In genomic region chr1:151499815-151500501, GRCm38 (mm10) we compare ENCODE assay signal across 8 mouse cellular contexts. TPM values are rescaled to one million over a fixed set of nuclear protein-coding genes. Genes with fewer than 3 reads are reported as not detected.
DNase-seq lines count a peak whose midpoint lies in the region; ATAC-seq and TF ChIP-seq lines count a peak whose summit lies in the region.

No protein-coding gene starts in this region.

- no peaks in the 10 kb centered on the region for H3K27me3 ChIP-seq in heart, embryonic 14.5 days (ENCODE audit: control insufficient read depth, insufficient read depth, low read length)
- no peaks in the 10 kb centered on the region for H3K27me3 ChIP-seq in liver, embryonic 16.5 days (ENCODE audit: control insufficient read depth, insufficient read depth, low read depth, low read length)
- H3K27me3 ChIP-seq in neural tube, embryonic 11.5 days (ENCODE audit: control insufficient read depth, insufficient read depth, low read length), result no peaks in the 10 kb centered on the region
- H3K27me3 ChIP-seq in testis, adult 2 months (ENCODE audit: control insufficient read depth, insufficient read depth, low read length), result no peaks in the 10 kb centered on the region

- peaks cover 8 to 31% of the 10 kb centered on the region in 2 experiments for H3K4me1 ChIP-seq in heart, embryonic 14.5 days (ENCODE audit: control insufficient read depth in 2 of 2, insufficient read depth in 2 of 2, low read length in 2 of 2)
- H3K4me1 ChIP-seq in liver, embryonic 16.5 days (ENCODE audit: control insufficient read depth, low read depth, low read length), result peaks cover 12% of the 10 kb centered on the region
- H3K4me1 ChIP-seq in neural tube, embryonic 11.5 days (ENCODE audit: control insufficient read depth, insufficient read depth, low read length), result peaks cover 2% of the 10 kb centered on the region; the same call in 1 of the 2 replicates
- peaks cover 5% of the 10 kb centered on the region for H3K4me1 ChIP-seq in testis, adult 2 months (ENCODE audit: control insufficient read depth, insufficient read depth, low read length)

- H3K4me3 ChIP-seq in heart, embryonic 14.5 days (ENCODE audit: control insufficient read depth in 1 of 2, insufficient read depth in 1 of 2, low read depth in 1 of 2, low read length in 2 of 2), result peak overlapping the region; percentile 82 to 95
- H3K4me3 ChIP-seq in liver, embryonic 16.5 days (ENCODE audit: low read depth, low read length), result peak overlapping the region; percentile 93
- peak overlapping the region; percentile 81 for H3K4me3 ChIP-seq in neural tube, embryonic 11.5 days (ENCODE audit: low read depth, low read length)
- H3K4me3 ChIP-seq in testis, adult 2 months (ENCODE audit: control insufficient read depth, low read depth, low read length), result peak overlapping the region; percentile 96

- no peaks in the 10 kb centered on the region for H3K36me3 ChIP-seq in heart, embryonic 14.5 days (ENCODE audit: control insufficient read depth, insufficient read depth, low read length)
- H3K36me3 ChIP-seq in liver, embryonic 16.5 days (ENCODE audit: control insufficient read depth, insufficient read depth), result no peaks in the 10 kb centered on the region
- no peaks in the 10 kb centered on the region for H3K36me3 ChIP-seq in neural tube, embryonic 11.5 days (ENCODE audit: control insufficient read depth, insufficient read depth, low read length)
- no peaks in the 10 kb centered on the region for H3K36me3 ChIP-seq in testis, adult 2 months (ENCODE audit: control insufficient read depth, insufficient read depth, low read length)

- peak overlapping the region; percentile 97 for H3K9ac ChIP-seq in heart, embryonic 14.5 days (ENCODE audit: low read length)
- H3K9ac ChIP-seq in liver, embryonic 16.5 days (ENCODE audit: low read depth, low read length), result peak overlapping the region; percentile 94
- peak overlapping the region; percentile 92 for H3K9ac ChIP-seq in neural tube, embryonic 11.5 days (ENCODE audit: low read length)

- TF ChIP-seq CTCF in testis, adult 2 months (IDR thresholded peaks at IDR 0.05; ENCODE audit: control insufficient read depth, insufficient read depth, insufficient replicate concordance, low read depth, low read length), result no peak

- peak; percentile 36 for ATAC-seq in erythroid progenitor cell, adult 5-6 weeks (replicated peaks; ENCODE audit: low FRiP score, poor library complexity, severe bottlenecking)
- peak; percentile 48 for ATAC-seq in heart, embryonic 14.5 days (ENCODE audit: insufficient number of reproducible peaks, insufficient read depth, low FRiP score, low read depth)
- peak; percentile 54 for ATAC-seq in liver, embryonic 16.5 days (ENCODE audit: low read depth)
- peak; percentile 53 for ATAC-seq in neural tube, embryonic 11.5 days (ENCODE audit: insufficient read depth, low FRiP score, low TSS enrichment)

- no peak for TF ChIP-seq POLR2A in testis, adult 2 months (IDR thresholded peaks at IDR 0.05; ENCODE audit: control insufficient read depth, low read depth, low read length)

- peak overlapping the region; percentile 60 for H3K4me2 ChIP-seq in heart, embryonic 14.5 days (ENCODE audit: low read length)
- peak overlapping the region; percentile 78 for H3K4me2 ChIP-seq in liver, embryonic 16.5 days (ENCODE audit: low read depth, low read length)
- peak overlapping the region; percentile 47 for H3K4me2 ChIP-seq in neural tube, embryonic 11.5 days (ENCODE audit: low read depth)

- H3K9me3 ChIP-seq in heart, embryonic 14.5 days (ENCODE audit: control insufficient read depth, low read length), result no peaks in the 10 kb centered on the region
- no peaks in the 10 kb centered on the region for H3K9me3 ChIP-seq in liver, embryonic 16.5 days (replicated peaks; ENCODE audit: control insufficient read depth, low read length)
- no peaks in the 10 kb centered on the region for H3K9me3 ChIP-seq in neural tube, embryonic 11.5 days (ENCODE audit: control insufficient read depth, low read length)

- DNase-seq in CD4-positive helper T cell, adult 2 months (ENCODE audit: low read depth, low spot score), result peak; percentile 65
- peak; percentile 28 for DNase-seq in brain, adult 2 months (ENCODE audit: low read depth, low spot score)
- peak; percentile 69 for DNase-seq in kidney, postnatal 14 days
- DNase-seq in neural tube, embryonic 11.5 days (ENCODE audit: low spot score), result peak; percentile 79

- under 1% methylated on average over 53 of the region's 59 CpGs for WGBS in heart, embryonic 14.5 days
- under 1% methylated on average over 56 of the region's 59 CpGs for WGBS in liver, embryonic 16.5 days (ENCODE audit: insufficient replicate concordance)
- WGBS in neural tube, embryonic 11.5 days, result under 1% methylated on average over 53 of the region's 59 CpGs

- peak overlapping the region; percentile 88 to 98 for H3K27ac ChIP-seq in heart, embryonic 14.5 days (replicated peaks in 1 of 2; ENCODE audit: control insufficient read depth in 1 of 2, insufficient read depth in 1 of 2, low read depth in 2 of 2, low read length in 2 of 2)
- H3K27ac ChIP-seq in liver, embryonic 16.5 days (ENCODE audit: low read length), result peak overlapping the region; percentile 91
- peak overlapping the region; percentile 95 for H3K27ac ChIP-seq in neural tube, embryonic 11.5 days (ENCODE audit: low read depth, low read length)
- peak overlapping the region; percentile 94 for H3K27ac ChIP-seq in testis, adult 2 months (ENCODE audit: control insufficient read depth, insufficient read depth, low read depth, low read length)

RNA-seq across cellular contexts. Expression of gene Rnf2, which starts 0.8 kb away (rescaled TPM):
- 18.4 and 36.0 TPM in 2 replicates for total RNA-seq in erythroid progenitor cell, adult 5-6 weeks (2015; ENCODE audit: low replicate concordance)
- 5.7 and 20.9 TPM in 2 replicates for total RNA-seq in erythroid progenitor cell, adult 5-6 weeks (2017; ENCODE audit: low replicate concordance)
- polyA plus RNA-seq in heart, embryonic 14.5 days (2014; fragmentation: Nextera tagmentation; extraction: Ambion mirVana), result 69.2 and 73.7 TPM in 2 replicates
- 19.1 and 20.1 TPM in 2 replicates for polyA plus RNA-seq in liver, embryonic 16.5 days (2015; fragmentation: Nextera tagmentation; extraction: Ambion mirVana)
- polyA plus RNA-seq in neural tube, embryonic 11.5 days (2014; fragmentation: Nextera tagmentation; extraction: Ambion mirVana), result 151 and 155 TPM in 2 replicates
- 39.9 and 42.6 TPM in 2 replicates for polyA plus RNA-seq in testis, adult 2 months (2012; rRNA removed)

Comparison
In these comparisons a context has a peak if more than half of its experiments do, and no peak if none do; other contexts are left out.
1. Peak in every context shown above with its lines: DNase-seq, ATAC-seq, H3K4me3 ChIP-seq and H3K27ac ChIP-seq.
2. DNase-seq: peak in every context shown above with its lines; median percentile 79 in neural tube, embryonic 11.5 days; 69 in kidney, postnatal 14 days; 65 in CD4-positive helper T cell, adult 2 months; 28 in brain, adult 2 months.